Mouse (Mus musculus) kidney, embryonic 15.5 days (tissue): ENCODE measurements around the gene Kirrel. TPM values are rescaled to one million over a fixed set of nuclear protein-coding genes. Genes with fewer than 3 reads are reported as not detected.

Source experiments
- ATAC-seq: fragments of 200-750 bp; cut with Nextera tagmentation; replicated peaks from 2 replicates; pipeline ENCODE4 v1.8.0; 2017; ENCODE audit warnings: moderate TSS enrichment; ENCODE audit not compliant: low FRiP score
- H3K27ac ChIP-seq: fragments of 300-500 bp; sonication (generic); 2 replicates; pipeline ENCODE4 v1.5.1; 2015; ENCODE audit warnings: mild to moderate bottlenecking, inconsistent platforms
- H3K27me3 ChIP-seq: fragments of 300-500 bp; sonication (generic); 2 replicates; pipeline ENCODE4 v1.6.1; 2015; ENCODE audit warnings: inconsistent platforms
- H3K36me3 ChIP-seq: fragments of 300-500 bp; sonication (generic); 2 replicates; pipeline ENCODE4 v1.6.1; 2015; ENCODE audit warnings: inconsistent platforms
- H3K4me1 ChIP-seq: fragments of 300-500 bp; sonication (generic); 2 replicates; pipeline ENCODE4 v1.6.1; 2015; ENCODE audit warnings: inconsistent platforms
- H3K4me2 ChIP-seq: fragments of 300-500 bp; sonication (generic); 2 replicates; pipeline ENCODE4 v1.6.1; 2015; ENCODE audit warnings: moderate library complexity, mild to moderate bottlenecking, inconsistent platforms
- H3K4me3 ChIP-seq: fragments of 300-500 bp; sonication (generic); replicated peaks from 2 replicates; pipeline ENCODE4 v1.5.1; 2015; ENCODE audit warnings: mild to moderate bottlenecking, inconsistent platforms
- H3K9ac ChIP-seq: fragments of 300-500 bp; sonication (generic); 2 replicates; pipeline ENCODE4 v1.6.1; 2015; ENCODE audit warnings: mild to moderate bottlenecking, inconsistent platforms
- H3K9me3 ChIP-seq: fragments of 300-500 bp; sonication (generic); replicated peaks from 2 replicates; pipeline ENCODE4 v1.6.1; 2016; ENCODE audit warnings: inconsistent platforms
- WGBS: fragments of 180-500 bp; shearing (Covaris S2); methylation state at CpG from one replicate; pipeline ENCODE4 v1.1.7; 2015; ENCODE audit warnings: mixed read lengths; 5-methylcytosine and 5-hydroxymethylcytosine counted together
- polyA plus RNA-seq: library from polyadenylated mRNA; unstranded; fragments of >200 nt; fragmentation: Nextera tagmentation; extraction: Ambion mirVana; gene quantifications from 2 replicates; pipeline ENCODE4 v1.2.1, GENCODE M21; 2015

Kirrel gene
- polyA plus RNA-seq, 1 experiment from 2014 or later, result 18.5 TPM

DNA sequence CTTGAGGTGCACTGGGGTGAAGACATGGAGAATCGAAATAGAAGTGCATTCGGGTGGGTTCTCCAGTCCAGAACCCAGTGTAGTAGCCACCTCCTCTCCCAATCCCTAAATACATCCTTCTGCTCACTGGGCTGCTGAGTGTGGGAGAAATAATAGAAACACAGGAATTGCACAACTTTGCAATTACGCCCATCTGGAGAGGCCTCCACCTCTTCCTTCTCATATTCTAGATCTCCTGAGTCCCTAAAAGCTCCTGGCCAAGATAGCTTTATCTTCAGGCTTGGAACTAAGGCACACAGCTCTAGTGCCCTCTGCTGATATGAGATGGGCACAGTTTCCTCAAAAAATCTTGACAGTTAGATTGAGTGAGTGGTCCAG lies 880 bp upstream of the Kirrel start:
- H3K9ac ChIP-seq, result no peak overlapping the region
- H3K4me1 ChIP-seq, result peaks cover 43% of the 10 kb centered on the region
- H3K27me3 ChIP-seq, result peaks cover 6% of the 10 kb centered on the region; the same call in 1 of the 2 replicates
- H3K4me3 ChIP-seq, result 0 out of 2 replicates have a peak overlapping the region, but pooled peaks have one; percentile 75
- H3K27ac ChIP-seq, result peak overlapping the region; percentile 88
- 45% methylated on average over 3 of the region's 3 CpGs for WGBS
- no peaks in the 10 kb centered on the region for H3K36me3 ChIP-seq
- no peaks in the 10 kb centered on the region for H3K9me3 ChIP-seq
- ATAC-seq, result no peak
- H3K4me2 ChIP-seq, result peak overlapping the region; percentile 72

DNA sequence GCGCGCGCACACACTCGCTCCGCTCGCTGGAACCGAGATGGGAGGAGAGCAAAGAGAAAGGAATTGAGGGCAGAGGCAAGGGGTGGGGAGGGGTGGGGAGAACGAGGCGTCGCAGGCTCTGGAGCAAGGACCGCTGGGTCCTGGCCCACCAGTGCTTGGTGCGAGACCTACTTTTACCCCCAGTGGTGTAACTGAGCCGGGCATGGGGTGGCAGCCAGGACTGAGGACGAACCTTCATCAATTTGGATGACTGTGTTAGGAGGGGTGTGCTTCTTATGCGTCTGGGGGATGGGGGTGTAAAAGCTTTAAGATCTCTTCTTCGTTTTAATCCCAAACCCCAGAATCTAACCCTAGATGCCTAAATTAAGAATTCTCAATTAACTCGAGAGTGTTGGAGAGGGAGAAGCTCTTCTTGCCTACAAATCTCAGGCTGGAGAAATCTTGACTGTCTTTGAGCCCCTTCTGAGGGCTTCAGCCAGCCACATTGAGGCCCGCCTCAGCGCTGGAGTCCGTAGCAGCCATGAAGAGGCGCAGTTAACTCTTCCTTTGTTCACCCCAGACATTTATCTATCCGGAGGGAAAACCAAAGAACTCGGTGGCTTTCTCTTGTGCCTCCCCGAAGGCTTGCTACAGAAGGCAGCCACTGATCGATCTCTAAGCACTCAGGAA lies 356 bp upstream of the Kirrel start:
- peak overlapping the region; percentile 88 for H3K27ac ChIP-seq
- no peaks in the 10 kb centered on the region for H3K9me3 ChIP-seq
- peaks cover 48% of the 10 kb centered on the region for H3K4me1 ChIP-seq
- H3K27me3 ChIP-seq, result peaks cover 6% of the 10 kb centered on the region; the same call in 1 of the 2 replicates
- no peaks in the 10 kb centered on the region for H3K36me3 ChIP-seq
- ATAC-seq, result no peak
- H3K9ac ChIP-seq, result peak overlapping the region; percentile 83
- H3K4me3 ChIP-seq, result peak overlapping the region; percentile 75
- WGBS, result 2% methylated on average over 25 of the region's 25 CpGs
- H3K4me2 ChIP-seq, result peak overlapping the region; percentile 72

- peak overlapping the region; percentile 72 for H3K4me2 ChIP-seq
- peaks cover 61% of the 10 kb centered on the region for H3K4me1 ChIP-seq
- H3K4me3 ChIP-seq, result peak overlapping the region; percentile 75
- 0% methylated on average over 8 of the region's 8 CpGs for WGBS
- H3K9ac ChIP-seq, result peak overlapping the region; percentile 83
- no peaks in the 10 kb centered on the region for H3K36me3 ChIP-seq
- ATAC-seq, result no peak
- peak overlapping the region; percentile 88 for H3K27ac ChIP-seq
- peaks cover 6% of the 10 kb centered on the region; the same call in 1 of the 2 replicates for H3K27me3 ChIP-seq
- no peaks in the 10 kb centered on the region for H3K9me3 ChIP-seq
Observed at GRCm38 (mm10) chr3:87173486-87174085, 961 bp downstream of the Kirrel start.

- H3K36me3 ChIP-seq, result no peaks in the 10 kb centered on the region
- H3K9me3 ChIP-seq, result no peaks in the 10 kb centered on the region
- H3K27me3 ChIP-seq, result peaks cover 6% of the 10 kb centered on the region; the same call in 1 of the 2 replicates
- H3K4me3 ChIP-seq, result peak overlapping the region; percentile 75
- peak overlapping the region; percentile 88 for H3K27ac ChIP-seq
- H3K4me1 ChIP-seq, result peaks cover 66% of the 10 kb centered on the region
- peak overlapping the region; percentile 72 for H3K4me2 ChIP-seq
- H3K9ac ChIP-seq, result peak overlapping the region; percentile 83
- no peak; the same call in 1 of the 2 replicates for ATAC-seq
- 6% methylated on average over 2 of the region's 2 CpGs for WGBS
Observed at GRCm38 (mm10) chr3:87173103-87173444, 1.5 kb downstream of the Kirrel start.

DNA sequence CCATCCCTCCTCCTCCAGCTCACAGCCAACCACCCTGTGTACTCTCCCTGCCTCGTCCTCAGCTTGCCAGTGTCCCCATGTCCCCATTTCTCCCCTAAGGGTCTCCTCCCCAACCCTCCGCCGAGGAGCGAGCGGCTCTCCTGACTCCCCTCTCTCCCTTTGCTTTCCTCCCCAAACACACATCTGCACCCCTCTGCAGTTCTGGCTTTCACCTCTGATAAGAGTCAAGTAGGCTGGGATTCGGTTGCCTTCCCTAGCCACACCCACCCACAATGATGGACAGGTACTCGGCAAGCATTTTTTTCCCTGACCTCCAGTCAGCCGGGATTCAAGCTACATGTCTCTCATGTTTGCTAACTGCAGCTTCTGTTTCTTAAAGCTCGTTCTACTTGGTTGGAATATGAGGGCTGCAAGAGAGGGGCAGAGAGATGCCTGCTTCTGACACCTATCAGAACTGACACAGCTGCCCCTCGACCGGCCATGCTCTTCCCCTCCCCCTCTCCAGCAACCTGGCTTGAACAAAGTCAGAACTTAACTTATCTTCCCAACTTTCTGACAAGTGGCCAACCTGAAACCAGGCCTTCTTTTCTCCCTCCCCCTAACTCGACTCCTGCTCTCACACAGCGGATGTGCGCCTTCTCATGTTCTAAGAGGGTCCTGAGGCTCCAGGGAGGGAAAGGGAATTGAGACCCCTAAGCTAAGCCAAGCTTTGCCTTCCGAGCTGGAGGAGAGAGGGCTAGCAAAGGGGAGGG lies 2.0 kb downstream of the Kirrel start:
- Histone ChIP-seq H3K36me3 (no peaks in the 10 kb centered on the region), H3K9me3 (no peaks in the 10 kb centered on the region), H3K4me2 (peak overlapping the region; percentile 72), H3K27me3 (peaks cover 6% of the 10 kb centered on the region; the same call in 1 of the 2 replicates), H3K27ac (peak overlapping the region; percentile 88), H3K4me3 (peak overlapping the region; percentile 75), H3K9ac (peak overlapping the region; percentile 83), H3K4me1 (peaks cover 72% of the 10 kb centered on the region)
- ATAC-seq, result peak; percentile 30
- WGBS, result 3% methylated on average over 15 of the region's 15 CpGs

GRCm38 (mm10) chr3:87171201-87172100 lies 3.1 kb downstream of the Kirrel start:
- peak overlapping the region; percentile 75 for H3K4me3 ChIP-seq
- no peaks in the 10 kb centered on the region; the same call in 1 of the 2 replicates for H3K36me3 ChIP-seq
- no peaks in the 10 kb centered on the region for H3K27me3 ChIP-seq
- H3K27ac ChIP-seq, result peak overlapping the region; percentile 88
- no peak for ATAC-seq
- WGBS, result 52% methylated on average over 12 of the region's 13 CpGs
- H3K9me3 ChIP-seq, result no peaks in the 10 kb centered on the region
- peak overlapping the region; percentile 72 for H3K4me2 ChIP-seq
- H3K9ac ChIP-seq, result peak overlapping the region; percentile 83; the same call in 1 of the 2 replicates
- H3K4me1 ChIP-seq, result peaks cover 79% of the 10 kb centered on the region

DNA sequence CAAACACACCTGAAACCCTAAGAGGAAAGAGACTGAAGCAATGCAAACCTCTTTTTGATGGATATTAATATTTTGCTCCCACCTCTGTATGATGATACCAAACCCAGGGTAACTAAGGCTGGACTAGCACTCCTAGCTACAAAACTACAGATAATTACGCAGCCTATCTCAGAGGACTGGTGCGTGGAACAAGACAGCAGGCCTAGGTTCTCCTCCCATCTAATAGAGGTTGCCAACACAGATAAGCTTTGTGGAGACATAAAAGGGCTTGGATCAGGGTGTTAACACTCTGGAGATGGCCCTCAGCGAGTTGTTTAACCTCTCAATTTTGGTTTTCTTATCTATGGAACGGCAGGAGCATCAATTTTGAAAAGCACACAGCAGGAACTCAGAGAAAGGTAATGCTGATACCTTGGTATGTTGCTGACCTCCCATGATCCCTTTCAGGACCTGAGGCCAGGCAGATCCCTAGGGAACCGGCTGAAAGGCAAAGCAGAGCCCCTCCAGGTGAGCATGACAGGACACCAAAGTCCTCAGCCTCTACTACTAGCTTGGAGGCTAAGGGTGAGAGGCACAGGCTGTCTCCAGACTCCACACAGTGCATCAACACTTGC lies 5.0 kb downstream of the Kirrel start:
- Histone ChIP-seq H3K4me3 (no peak overlapping the region), H3K36me3 (no peaks in the 10 kb centered on the region; the same call in 1 of the 2 replicates), H3K9me3 (no peaks in the 10 kb centered on the region), H3K4me2 (no peak overlapping the region), H3K27me3 (no peaks in the 10 kb centered on the region), H3K9ac (no peak overlapping the region), H3K4me1 (peaks cover 90% of the 10 kb centered on the region), H3K27ac (no peak overlapping the region)
- ATAC-seq, result no peak
- WGBS, result 58% methylated on average over 5 of the region's 5 CpGs

GRCm38 (mm10) chr3:87168756-87169155 lies 5.8 kb downstream of the Kirrel start:
- ATAC-seq, result no peak
- 27% methylated on average over 7 of the region's 7 CpGs for WGBS
- Histone ChIP-seq H3K27me3 (no peaks in the 10 kb centered on the region), H3K4me1 (peaks cover 96% of the 10 kb centered on the region), H3K27ac (peak overlapping the region; percentile 46; the same call in 1 of the 2 replicates), H3K9ac (no peak overlapping the region), H3K4me2 (0 out of 2 replicates have a peak overlapping the region, but pooled peaks have one; percentile 9), H3K9me3 (no peaks in the 10 kb centered on the region), H3K4me3 (no peak overlapping the region), H3K36me3 (peaks cover 6% of the 10 kb centered on the region; the same call in 1 of the 2 replicates)

GRCm38 (mm10) chr3:87167621-87168020 lies 6.9 kb downstream of the Kirrel start:
- H3K4me1 ChIP-seq, result peaks cover 95% of the 10 kb centered on the region

DNA sequence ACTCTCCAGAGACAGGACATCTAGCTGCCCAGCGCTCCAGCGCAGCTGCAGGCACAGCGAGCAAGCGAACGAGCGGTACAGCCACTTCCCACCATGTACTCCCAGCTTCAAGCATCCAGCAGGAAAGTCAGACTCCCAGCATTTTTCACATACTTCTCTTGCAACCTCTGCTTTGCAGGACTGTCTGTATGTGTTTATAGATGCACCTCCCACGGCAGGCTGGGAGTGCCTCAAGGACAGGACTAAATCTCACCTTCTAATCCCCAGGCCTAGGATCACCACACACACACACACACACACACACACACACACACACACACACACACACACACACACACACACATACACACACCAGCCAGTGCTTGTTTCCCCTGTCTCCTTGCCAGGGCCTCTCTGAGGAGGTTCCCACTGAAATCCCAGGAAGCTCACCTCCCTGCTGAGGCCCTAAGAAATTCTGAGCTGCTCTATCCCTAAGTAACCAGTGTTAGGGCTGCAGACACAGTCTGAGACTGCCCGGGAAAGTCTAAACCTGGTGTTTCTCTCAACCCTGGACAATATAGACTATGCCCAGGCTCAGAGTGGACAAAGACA lies 9.2 kb downstream of the Kirrel start:
- Histone ChIP-seq H3K4me2 (peak overlapping the region; percentile 30), H3K9me3 (no peaks in the 10 kb centered on the region), H3K36me3 (peaks cover 9% of the 10 kb centered on the region), H3K27me3 (no peaks in the 10 kb centered on the region), H3K4me1 (peaks cover 93% of the 10 kb centered on the region), H3K4me3 (no peak overlapping the region), H3K9ac (no peak overlapping the region), H3K27ac (peak overlapping the region; percentile 86)
- peak; percentile 54 for ATAC-seq
- 23% methylated on average over 8 of the region's 8 CpGs for WGBS

More at GRCm38 (mm10) chr3:87167621-87168020, 6.9 kb downstream of the Kirrel start:
- Histone ChIP-seq H3K27me3 (no peaks in the 10 kb centered on the region), H3K9me3 (no peaks in the 10 kb centered on the region), H3K4me3 (no peak overlapping the region), H3K9ac (no peak overlapping the region), H3K36me3 (peaks cover 6% of the 10 kb centered on the region; the same call in 1 of the 2 replicates), H3K27ac (no peak overlapping the region), H3K4me2 (no peak overlapping the region)
- 72% methylated on average over 6 of the region's 6 CpGs for WGBS
- ATAC-seq, result no peak
